Mouse (Mus musculus): ENCODE results near the gene Map3k21.

Map3k21 gene

DNA sequence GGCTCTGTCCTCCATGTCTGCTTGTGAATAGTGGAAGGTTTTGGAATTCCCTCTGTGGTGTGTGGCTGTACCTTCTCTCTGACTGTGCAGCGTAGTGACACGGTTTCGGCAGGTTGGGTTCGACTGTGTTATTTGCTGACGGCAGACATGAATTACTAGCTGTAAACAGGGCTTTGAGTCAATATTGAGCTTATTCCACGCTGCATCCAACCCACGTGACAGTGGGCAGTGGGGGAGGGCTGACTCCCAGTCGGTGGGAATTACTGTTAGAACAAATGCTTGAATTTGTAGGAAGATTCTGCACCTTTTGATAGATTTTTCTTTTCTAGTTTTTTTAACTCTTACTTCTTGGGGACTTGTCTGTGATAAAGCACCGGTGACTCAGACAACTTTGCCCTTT, 4.1 kb downstream of the Map3k21 start:
- DNase-seq (ENCODE audit: low spot score in 2 of 2) = no peak

DNA sequence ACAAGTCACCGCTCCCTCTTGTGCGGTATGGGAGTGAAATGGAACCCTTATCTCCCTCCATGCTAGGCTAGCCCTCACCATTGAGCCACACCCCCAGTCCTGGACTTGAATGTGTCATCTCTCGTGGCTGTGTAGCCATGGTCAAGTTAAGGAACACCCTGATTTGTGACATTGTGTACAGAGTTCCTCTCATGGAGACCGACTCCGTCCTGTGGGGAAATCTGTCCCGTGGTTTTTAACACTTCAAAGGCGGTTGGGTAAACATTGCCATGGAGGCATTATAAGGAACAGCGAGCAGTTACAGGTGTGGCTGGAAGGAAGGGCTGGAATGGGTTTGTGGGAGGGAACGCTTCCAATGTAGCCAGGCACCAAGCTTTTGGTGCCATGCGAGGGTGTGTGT, 6.8 kb downstream of the Map3k21 start:
- DNase-seq (ENCODE audit: low spot score in 2 of 2) = no peak

DNA sequence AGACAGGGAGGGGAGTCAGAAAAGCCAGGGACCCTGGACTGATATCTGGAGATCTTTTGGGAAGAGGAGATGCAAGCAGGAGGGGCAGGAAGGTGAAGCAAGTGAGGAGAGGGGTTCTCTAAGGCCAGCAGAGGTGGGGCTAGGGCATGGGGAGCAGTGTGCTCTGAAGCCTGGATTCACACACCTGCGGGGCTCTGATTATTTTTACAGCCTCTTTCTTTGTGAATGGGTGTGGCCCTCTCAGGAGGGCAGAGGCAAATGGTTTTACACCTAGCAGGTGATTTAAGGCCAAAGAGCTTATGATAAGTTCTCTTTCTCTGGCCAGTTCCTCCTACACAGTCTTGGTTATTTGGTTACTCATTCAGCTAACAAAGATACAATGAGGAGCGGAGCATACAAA, 8.5 kb downstream of the Map3k21 start:
- no peak for DNase-seq (ENCODE audit: low spot score in 2 of 2)

DNA sequence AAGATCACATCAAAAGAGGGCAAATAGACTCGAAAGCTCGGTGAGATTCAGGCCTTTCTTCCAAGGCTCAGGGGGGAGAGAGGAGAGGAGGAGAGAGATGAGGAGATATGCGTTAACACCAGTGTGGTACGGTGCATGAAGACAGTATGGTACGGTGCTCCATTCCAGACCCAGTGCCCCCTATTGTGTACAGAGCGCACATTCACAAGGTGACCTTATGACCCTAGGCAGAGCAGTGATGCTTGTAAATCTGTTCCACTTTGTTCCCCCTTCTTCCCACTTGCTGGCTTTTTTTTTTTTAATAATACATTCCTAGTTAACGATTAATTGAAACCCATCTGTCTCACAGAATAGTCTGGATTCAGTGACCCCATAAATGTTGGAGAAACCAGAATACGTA, 9.3 kb downstream of the Map3k21 start:
- no peak for DNase-seq (ENCODE audit: low spot score in 2 of 2)

DNA sequence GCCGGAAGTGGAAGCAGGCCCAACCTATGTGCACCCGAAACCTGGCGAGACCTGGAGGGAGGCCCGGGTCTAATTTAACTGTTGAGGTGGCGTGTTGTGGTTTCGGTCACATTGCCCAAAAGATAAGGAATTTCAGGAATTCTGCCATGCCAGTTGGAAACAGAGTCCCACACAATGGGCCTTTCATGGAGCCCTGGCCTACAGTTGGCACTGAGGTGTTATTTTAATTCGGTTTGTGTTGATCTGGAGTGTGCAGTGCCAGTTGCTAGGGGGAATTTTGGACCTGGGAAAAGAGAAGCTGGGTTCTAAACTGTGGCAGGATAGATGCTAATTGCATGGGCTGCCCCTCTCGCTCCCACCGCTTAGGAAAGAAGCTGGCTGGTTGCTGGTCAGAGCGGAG, 10.0 kb downstream of the Map3k21 start:
- DNase-seq (ENCODE audit: low spot score in 2 of 2) = no peak

DNA sequence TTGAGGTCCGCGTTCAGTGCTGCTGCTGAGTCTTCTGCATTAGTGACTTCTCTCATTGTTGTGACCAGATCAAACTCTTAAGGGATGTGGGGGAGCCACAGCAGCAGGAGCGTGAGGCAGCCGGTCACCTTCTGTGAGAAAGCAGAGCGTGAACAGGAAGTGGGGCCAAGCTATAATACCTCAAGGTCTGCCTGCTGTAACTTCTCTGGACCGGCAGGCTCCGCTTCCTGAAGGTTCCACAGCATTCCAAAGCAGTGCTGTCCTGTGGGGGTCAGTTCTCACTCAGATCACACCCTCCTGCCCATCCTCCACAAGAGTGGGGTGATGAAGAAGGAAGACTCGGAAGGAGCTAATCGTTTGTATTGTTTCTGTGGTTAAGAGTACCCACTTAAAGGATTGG, 10.5 kb downstream of the Map3k21 start:
- DNase-seq (ENCODE audit: low spot score in 2 of 2) = no peak

DNA sequence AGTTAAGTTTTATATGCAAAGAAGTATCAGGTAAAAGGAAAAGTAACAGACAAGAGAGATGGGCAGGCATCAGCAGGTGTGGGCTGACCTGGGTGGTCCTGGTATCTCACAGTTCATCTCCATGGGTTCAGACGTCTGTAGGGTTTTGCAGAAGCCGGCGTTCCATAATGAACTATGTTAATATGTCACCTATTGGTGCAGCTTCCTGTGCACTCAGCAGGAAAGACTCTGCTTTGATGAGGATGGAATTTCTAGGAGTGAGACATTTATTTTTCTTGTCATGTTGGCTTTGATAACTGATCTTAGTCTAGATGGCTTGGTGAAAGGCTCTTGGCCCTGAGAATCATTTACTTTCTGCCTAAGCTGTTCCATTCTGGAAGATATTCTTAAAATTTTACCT, 12.1 kb downstream of the Map3k21 start:
- DNase-seq (ENCODE audit: low spot score in 2 of 2) = no peak

DNA sequence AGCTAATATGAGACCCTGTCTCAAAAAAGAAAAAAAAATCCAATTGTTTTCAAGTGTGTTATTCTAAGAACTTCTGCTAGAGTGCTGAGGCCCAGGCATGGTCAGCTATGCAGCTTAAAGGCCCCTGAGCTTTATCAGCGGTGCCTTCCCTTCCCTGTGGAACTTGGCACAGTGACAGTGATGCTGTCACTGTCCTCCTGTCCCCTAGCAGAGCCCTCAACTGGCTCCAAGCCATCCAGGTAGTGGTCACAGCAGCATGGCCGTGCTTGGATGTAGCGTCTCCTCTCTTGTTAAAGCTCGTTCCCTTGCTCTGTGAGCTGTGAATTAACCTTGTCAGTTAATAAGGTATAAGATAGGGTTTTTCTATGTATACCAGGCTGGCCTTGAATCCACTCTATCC, 16.4 kb downstream of the Map3k21 start:
- no peak for DNase-seq (ENCODE audit: low spot score in 2 of 2)

DNA sequence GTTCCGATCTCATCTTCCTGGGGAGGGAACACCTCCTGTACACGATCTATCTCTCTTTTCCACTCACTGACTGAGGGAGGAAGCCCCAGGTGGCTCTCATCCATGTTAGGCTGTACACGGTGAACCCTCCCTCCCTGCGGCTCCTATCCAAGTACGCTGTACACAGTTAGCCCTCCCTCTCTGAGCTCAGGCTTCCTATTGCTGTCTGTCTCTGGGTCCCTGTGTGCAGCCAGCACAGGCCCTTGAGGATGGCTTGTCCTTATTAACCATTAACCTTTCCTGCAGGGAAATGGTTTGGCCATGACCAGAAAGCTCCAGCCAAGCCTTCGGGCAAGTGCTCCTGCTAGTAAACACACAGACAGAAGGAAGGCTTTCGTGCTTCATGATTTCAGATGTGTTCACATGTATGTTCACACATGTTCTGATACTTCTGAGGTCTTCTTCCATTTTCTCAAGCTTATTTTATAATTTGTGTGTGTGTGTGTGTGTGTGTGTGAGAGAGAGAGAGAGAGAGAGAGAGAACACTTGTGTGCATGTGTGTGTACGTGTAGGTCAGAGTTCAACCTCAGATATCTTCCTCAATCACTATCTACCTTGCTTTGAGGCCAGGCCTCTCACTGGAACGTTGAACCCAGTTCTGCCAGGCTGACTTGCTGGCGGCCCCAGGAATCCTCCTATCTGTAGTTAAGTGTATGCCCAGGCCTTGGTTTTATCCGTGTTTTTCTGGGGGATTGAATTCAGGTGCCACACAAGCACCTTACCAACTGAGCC, 20.2 kb downstream of the Map3k21 start:
- no peak for DNase-seq (ENCODE audit: low spot score in 2 of 2)

DNA sequence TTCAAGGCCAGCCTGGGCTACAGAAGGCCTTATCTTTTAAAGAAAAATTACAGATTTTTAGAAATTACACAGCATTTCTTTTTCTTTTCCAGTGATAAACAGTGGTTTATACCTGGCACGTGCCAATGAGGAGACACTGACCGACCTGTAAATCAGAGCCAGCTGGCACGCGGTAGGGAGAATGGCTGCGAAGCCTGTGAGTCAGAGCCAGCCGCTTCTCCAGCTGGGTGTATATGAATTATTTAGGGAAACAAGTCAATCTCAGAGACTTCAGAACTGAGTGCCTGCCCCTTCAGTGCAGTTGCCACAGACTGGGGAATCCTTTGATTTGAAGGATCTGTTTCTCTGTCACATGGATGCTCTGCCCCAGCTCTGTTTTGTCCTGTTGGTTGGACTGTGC, 21.6 kb downstream of the Map3k21 start:
- no peak for DNase-seq (ENCODE audit: low spot score in 2 of 2)

DNA sequence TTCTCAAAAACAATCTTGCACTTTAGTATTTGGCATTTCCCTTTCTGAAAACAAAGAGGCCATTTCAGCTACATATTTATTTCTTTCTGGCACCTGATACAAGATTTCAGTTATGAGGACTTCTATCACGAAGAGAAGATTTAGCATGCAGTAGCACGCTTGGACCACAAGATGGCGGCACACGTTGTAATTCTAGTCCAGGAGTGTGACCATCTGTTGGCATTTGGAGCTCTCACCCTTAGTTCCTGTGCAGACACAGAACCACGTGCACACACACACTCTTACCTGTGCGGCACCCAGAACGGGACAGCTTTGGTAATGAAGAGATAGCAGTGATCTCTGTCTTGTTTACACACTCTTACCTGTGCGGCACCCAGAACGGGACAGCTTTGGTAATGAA, 25.4 kb downstream of the Map3k21 start:
- peak in 1 of 2 experiments; percentile 75 for DNase-seq (ENCODE audit: low spot score in 2 of 2)

DNA sequence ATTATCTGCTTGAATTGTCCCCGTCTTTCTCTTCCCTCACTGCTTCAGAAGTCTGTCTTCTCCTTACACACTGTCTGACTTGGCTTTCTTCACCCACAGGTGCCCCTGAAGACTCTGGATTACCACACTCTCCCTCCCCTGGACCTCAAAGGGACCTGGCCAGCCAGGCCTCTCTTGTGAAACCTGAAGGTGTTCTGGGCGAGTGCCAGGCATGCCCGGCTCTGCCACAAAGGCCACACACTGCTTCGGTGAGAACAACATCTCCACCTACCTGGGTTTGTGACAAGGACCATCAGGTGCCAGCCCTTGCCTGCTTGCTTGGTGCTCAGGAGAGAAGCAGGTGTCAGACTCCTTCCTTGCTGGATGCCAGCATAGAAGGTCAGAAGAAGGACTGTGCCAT, 34.3 kb downstream of the Map3k21 start:
- no peak for DNase-seq (ENCODE audit: low spot score in 2 of 2)

DNA sequence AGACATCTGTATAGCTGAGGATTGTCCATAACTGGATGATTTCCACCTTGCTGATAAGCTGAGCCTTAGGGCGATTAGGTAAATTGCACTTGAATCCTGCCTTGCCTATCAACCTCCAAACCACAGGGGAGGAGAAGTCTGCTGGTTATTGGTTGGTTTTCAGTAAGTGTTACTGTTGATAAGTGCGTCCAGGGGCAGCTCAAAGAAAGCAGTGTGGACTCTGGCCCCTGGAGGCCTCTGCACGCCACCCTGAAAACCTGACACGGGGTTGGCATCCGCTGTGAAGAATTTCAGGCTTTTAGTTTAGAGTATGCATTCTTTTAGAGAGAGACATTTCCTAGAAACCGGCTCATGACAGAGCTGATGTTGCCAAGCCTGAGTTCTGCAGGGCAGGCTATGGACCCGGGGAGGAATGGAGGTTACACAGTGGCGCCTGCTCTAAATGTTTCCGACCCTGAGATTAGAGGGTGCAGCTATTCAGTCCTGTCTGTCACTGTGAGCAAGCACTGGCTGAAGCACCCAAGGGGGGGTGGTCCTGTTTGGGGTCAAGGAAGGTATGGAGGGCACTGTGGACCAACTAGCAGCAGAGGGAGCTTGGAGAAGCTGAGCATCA, 38.6 kb downstream of the Map3k21 start:
- no peak for DNase-seq (ENCODE audit: low spot score in 2 of 2)

DNA sequence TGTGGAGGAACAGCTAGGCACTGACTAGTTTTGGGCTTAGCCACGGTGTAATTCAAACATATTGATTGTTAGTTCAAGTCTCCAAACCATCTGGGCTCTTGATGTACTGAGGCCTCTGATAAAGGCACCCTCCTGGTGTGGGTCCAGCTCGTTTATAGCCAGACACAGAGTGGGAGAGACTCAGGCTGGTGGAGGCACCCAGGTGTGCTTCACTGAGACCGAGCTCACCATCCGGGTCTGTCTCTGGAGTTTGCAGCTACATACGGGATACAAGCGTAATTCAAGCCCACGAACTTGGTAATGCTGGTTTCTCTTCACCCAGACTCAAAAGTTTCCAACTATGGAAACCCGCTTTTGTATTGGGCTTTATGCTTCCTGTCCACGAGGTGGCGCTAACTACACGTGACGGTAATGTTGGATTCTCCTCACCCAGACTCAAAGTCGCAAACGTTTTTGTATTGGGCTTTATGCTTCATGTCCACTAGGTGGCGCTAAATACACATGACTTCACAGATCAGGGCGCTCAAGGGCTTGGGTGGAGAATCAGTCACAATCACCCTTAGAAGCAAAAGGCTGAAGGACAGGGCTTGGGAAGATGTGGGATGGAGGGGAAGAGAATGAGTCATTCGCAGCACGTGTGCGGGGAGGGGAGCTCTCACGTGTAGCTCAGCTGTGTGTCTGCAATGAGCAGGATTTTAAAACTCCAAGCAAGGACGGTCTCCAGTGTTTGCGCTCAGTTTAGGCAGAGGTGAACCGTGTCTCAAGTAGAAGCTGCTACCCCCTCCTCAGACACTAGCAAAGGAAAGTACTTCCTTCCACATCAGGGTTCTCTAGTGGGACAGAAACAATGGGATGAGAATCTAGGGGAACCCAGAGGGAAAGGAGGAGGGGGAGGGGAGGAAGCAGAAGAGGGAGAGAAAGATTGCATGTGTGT, 40.0 kb downstream of the Map3k21 start:
- peak; percentile 90 to 93 for DNase-seq (ENCODE audit: low spot score in 2 of 2)

DNA sequence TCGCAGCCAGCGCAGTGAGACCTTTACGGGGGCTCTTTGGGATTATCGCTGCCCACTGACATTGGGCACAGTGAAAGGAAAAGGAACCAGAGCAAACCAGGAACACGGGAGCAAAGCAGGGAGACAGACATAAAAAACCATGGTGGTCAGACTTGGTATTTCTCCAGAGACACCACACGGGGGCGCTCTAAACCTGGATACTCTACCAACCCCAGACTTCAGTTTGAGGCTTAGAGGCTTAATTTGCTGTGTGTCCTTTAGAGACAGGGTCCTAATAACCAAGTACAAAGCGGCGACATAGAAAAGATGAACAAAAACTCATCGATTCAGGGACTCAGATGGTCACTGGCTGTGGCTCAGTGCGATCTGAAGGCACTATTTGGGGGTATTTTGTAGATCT, 45.4 kb downstream of the Map3k21 start:
- DNase-seq (ENCODE audit: low spot score in 2 of 2) = peak in 1 of 2 experiments; percentile 28

DNA sequence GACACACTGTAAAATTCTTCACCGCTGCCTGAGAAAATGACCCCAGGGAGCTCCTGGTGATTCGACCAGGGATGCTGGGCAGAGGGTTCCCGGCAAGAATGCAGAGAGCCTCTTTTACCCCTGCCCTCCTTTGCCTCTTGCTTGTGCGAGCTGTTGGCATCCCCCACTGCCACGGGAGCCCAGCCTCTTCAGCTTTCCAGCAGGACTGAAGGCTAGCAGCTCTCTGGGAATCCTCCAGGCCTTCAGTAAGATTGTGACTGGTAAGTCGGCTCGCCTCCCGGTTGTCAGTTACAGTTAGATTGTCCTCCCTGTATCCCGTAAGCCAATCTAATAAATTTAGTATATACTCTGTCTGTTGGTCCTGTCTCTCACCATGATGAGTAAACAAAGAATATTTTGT, 46.5 kb downstream of the Map3k21 start:
- DNase-seq (ENCODE audit: low spot score in 2 of 2) = no peak

DNA sequence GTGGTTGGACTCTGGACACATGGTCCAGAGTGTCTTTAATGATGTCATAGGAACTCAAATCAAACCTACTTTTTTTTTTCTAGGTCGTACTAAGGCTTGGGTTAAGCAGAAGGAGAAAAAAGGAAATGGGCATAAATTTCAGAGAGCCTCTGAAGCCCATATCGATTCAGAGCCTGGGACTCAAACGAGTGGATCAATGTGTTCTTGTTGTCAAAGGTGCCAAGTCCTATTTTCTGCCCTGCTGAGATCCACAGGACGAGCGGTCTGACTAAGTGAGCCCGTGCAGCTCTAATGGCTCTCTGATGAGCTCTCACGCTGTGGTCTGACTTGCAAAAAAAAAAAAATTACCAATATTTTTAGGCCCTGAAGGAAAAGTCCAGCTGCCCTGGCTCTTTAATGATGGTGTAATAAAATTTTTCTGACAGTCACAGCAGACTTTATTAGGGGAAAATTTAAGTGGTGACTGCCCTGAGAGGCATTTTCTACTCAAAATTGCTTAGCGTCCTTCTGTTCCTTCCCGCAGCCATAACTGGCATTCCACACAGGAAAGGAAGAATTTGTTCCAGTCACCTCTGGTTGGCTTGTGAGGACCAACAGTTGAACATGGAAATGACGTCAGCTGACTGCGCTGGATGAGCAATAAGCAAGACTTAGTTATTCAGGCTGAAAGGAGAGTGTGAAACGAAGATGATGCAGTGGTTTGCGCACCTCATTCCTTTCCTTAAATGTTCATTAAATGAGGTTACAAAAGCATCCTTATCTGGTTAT, 47.2 kb downstream of the Map3k21 start:
- no peak for DNase-seq (ENCODE audit: low spot score in 2 of 2)

DNA sequence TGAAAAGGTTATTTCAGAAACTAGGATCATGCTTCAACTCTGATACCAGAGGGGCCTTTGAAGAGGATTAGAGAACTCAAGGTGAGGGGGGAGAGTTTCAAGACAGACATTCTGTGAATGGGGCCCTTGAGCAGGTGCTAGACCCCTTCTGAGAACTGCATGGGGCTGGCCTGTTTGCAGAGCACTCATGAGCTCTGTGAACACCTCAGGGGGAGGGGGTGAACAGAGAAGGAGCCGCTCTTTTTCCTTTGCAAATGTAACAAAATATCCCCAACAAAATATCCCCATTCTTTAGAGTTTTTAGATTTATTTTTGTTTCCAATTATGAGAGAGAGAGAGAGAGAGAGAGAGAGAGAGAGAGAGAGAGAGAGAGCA, 47.7 kb downstream of the Map3k21 start:
- no peak for DNase-seq (ENCODE audit: low spot score in 2 of 2)

DNA sequence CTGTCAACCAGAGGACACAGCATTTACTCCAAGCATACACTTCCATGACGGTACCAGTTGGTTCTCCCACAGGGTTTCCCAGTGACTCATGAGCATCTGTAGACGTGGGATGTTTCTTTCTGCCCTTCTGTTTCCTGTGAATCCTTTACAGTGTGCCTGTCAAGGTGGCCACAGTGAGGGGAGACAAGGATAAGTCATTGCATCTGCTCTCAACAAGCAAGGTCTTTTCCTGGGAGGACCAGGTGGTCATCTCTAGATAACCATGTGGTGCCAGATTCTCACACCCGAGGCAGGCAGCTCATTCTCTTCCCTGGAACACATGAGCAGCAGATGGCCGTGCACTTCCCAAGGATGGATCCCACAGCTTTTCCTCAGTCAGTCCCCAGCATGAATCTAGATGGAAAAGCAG, 49.1 kb downstream of the Map3k21 start:
- peak; percentile 76 to 90 for DNase-seq (ENCODE audit: low spot score in 2 of 2)

DNA sequence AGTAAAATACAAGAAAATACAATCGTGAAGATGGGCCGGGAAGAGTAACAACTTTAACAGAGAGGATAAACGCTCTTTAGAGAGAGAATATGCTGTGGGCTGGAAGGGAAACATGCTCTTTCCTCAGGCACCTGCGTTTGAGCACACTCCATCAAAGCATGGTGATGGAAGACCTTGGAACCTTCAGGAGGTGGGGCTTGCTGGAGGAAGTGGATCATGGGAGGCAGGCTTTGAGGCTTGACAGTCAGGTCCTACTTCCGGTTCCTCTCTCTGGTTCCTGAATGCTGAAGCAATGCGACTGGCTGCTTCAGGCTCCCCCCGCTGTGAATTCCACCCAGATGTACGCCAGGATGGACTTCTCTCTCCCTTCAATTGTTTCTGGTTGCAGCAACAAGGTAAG, 49.8 kb downstream of the Map3k21 start:
- peak in 1 of 2 experiments; percentile 28 for DNase-seq (ENCODE audit: low spot score in 2 of 2)

DNA sequence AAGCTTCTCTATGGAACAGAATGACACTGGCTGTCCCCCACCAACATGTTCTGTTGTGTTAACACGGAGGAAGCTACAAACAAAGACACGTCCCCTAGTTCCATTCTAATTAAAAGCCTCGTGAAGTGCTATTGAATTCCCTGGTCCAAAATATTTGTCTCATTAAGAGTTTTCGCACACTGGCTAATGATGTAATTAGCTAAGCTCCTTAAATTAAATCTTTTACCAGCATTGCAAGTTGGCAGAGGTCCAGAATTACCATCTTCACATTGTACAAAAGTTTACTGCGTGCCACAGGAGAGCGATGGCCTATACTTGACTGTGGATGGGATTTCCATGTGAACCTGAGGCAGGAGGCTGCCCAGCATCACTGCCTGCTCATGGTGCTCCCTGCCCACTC, 51.5 kb downstream of the Map3k21 start:
- no peak for DNase-seq (ENCODE audit: low spot score in 2 of 2)

DNA sequence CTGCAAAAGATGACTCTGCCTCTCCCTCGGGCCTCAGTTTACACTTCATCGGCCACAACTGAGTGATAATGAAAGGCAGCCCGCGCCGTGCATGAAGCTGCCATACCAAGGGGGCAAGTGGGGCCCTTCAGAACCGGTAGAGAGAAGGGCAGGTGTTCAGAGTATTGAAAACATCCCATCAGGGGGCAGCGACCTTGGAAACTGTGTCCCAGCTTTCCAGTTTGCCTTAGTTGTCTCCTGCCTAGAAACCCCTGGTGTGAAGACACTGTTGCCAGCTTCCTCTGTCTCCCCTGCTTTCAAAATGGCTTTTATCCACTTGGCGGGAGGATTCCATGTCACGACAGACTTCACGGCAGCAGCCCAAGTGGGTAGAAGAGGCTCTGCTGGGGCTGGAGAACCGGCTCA, 53.6 kb downstream of the Map3k21 start:
- no peak for DNase-seq (ENCODE audit: low spot score in 2 of 2)
